Comparison of ENCODE assay signal across 8 mouse cellular contexts in the genomic region with DNA sequence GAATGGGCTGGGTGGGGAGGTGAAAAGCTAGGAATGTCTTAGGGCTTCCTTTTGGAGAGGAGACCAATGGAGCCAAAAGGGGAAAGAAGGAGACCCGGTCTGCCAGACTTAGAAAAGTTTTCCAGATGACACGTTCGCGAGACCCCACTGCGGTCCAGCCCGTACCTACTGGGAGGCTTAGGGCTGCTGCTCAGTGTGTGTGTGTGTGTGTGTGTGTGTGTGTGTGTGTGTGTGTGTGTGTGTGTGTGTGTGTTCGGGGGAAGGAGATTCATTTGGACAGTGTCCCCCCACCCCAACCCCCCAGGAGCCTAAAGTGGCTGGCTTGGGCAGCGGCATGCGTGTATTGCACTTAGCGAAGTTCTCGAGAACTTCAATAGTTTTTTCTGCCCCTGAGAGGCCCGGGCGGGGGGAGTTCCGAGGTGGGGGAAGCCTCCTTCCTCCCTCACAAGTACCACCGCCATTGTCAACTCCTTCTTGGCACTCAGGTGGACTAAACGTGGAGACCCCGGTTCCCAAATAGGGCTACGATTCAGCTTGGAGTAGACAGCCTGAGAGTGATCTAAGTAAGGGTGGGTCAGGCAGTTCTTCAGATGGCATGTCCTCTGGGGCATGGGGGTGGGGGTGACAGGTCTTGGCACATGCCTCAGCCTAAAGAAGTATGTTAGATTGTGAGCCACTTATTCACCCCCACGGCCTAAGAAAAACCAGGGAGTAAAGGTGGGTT. TPM values are rescaled to one million over a fixed set of nuclear protein-coding genes. Genes with fewer than 3 reads are reported as not detected.
A peak's percentile ranks its signal among the peaks of the same experiment; 100 is the strongest.
DNase-seq lines count a peak whose midpoint lies in the region; ATAC-seq lines count a peak whose summit lies in the region.

No protein-coding gene starts in this region.

- peak overlapping the region; percentile 47 for H3K4me3 ChIP-seq in forebrain, embryonic 13.5 days
- H3K4me3 ChIP-seq in limb, embryonic 13.5 days, result peak overlapping the region; percentile 51
- peak overlapping the region; percentile 43 for H3K4me3 ChIP-seq in midbrain, embryonic 14.5 days (replicated peaks; ENCODE audit: low read depth, low read length)

- peak; percentile 8 for DNase-seq in ovary, postnatal 10 days (ENCODE audit: low spot score)
- no peak for DNase-seq in ovary, adult 18-20 months (ENCODE audit: low spot score)
- peak; percentile 36 for DNase-seq in heart, postnatal 4 days
- DNase-seq in midbrain, embryonic 14.5 days, result peak; percentile 30
- no peak for DNase-seq in frontal cortex, postnatal 25 days (ENCODE audit: low spot score in 2 of 2)

- H3K4me2 ChIP-seq in forebrain, embryonic 13.5 days, result peak overlapping the region; percentile 86
- peak overlapping the region; percentile 93 for H3K4me2 ChIP-seq in limb, embryonic 13.5 days (replicated peaks)
- H3K4me2 ChIP-seq in midbrain, embryonic 14.5 days (ENCODE audit: low read length), result peak overlapping the region; percentile 87

- peak overlapping the region; percentile 65 for H3K9ac ChIP-seq in forebrain, embryonic 13.5 days
- H3K9ac ChIP-seq in limb, embryonic 13.5 days, result peak overlapping the region; percentile 63
- peak overlapping the region; percentile 47; the same call in 1 of the 2 replicates for H3K9ac ChIP-seq in midbrain, embryonic 14.5 days (replicated peaks; ENCODE audit: low read length)

- WGBS in forebrain, embryonic 13.5 days, result under 1% methylated on average over 18 of the region's 19 CpGs
- under 1% methylated on average over 16 of the region's 19 CpGs for WGBS in limb, embryonic 13.5 days
- WGBS in midbrain, embryonic 14.5 days, result 2% methylated on average over 19 of the region's 19 CpGs

- H3K36me3 ChIP-seq in forebrain, embryonic 13.5 days (ENCODE audit: poor library complexity, severe bottlenecking), result no peaks in the 10 kb centered on the region
- H3K36me3 ChIP-seq in limb, embryonic 13.5 days, result no peaks in the 10 kb centered on the region
- no peaks in the 10 kb centered on the region for H3K36me3 ChIP-seq in midbrain, embryonic 14.5 days (ENCODE audit: control insufficient read depth, insufficient read depth, low read length)

- peak overlapping the region; percentile 40; the same call in 1 of the 2 replicates for H3K27ac ChIP-seq in forebrain, embryonic 13.5 days
- no peak overlapping the region; the same call in 1 of the 2 replicates for H3K27ac ChIP-seq in limb, embryonic 13.5 days
- no peak overlapping the region for H3K27ac ChIP-seq in midbrain, embryonic 14.5 days (replicated peaks; ENCODE audit: low read depth, low read length)

- H3K27me3 ChIP-seq in forebrain, embryonic 13.5 days, result peaks cover 25% of the 10 kb centered on the region
- H3K27me3 ChIP-seq in limb, embryonic 13.5 days, result peaks cover 33% of the 10 kb centered on the region
- peaks cover 21% of the 10 kb centered on the region; the same call in 1 of the 2 replicates for H3K27me3 ChIP-seq in midbrain, embryonic 14.5 days (ENCODE audit: control insufficient read depth, insufficient read depth, low read length)

- peaks cover 22% of the 10 kb centered on the region for H3K4me1 ChIP-seq in forebrain, embryonic 13.5 days
- peaks cover 19% of the 10 kb centered on the region for H3K4me1 ChIP-seq in limb, embryonic 13.5 days
- peaks cover 15% of the 10 kb centered on the region for H3K4me1 ChIP-seq in midbrain, embryonic 14.5 days (ENCODE audit: control insufficient read depth, insufficient read depth, low read length)

- peak; percentile 48 for ATAC-seq in forebrain, embryonic 13.5 days
- peak; percentile 21; the same call in 1 of the 2 replicates for ATAC-seq in limb, embryonic 13.5 days (ENCODE audit: low FRiP score, low read depth)
- peak; percentile 25; the same call in 1 of the 2 replicates for ATAC-seq in midbrain, embryonic 14.5 days (ENCODE audit: low FRiP score, low TSS enrichment)
- no peak for ATAC-seq in inflammation-experienced regulatory T-cells, adult 6 months

- H3K9me3 ChIP-seq in forebrain, embryonic 13.5 days (replicated peaks), result no peaks in the 10 kb centered on the region
- no peaks in the 10 kb centered on the region for H3K9me3 ChIP-seq in limb, embryonic 13.5 days
- no peaks in the 10 kb centered on the region for H3K9me3 ChIP-seq in midbrain, embryonic 14.5 days (ENCODE audit: control insufficient read depth, low read length)

RNA-seq across cellular contexts. Expression of gene Cav1, which starts 0.6 kb away (rescaled TPM):
- 21.6 and 23.7 TPM in 2 replicates for polyA plus RNA-seq in forebrain, embryonic 13.5 days (2015; fragmentation: Nextera tagmentation; extraction: Ambion mirVana)
- total RNA-seq in heart, postnatal 4 days (2021), result 100 to 1,000 TPM; 462 to 484 TPM
- 73.2 and 76.4 TPM in 2 replicates for polyA plus RNA-seq in limb, embryonic 13.5 days (2015; fragmentation: Nextera tagmentation; extraction: Ambion mirVana)
- polyA plus RNA-seq in midbrain, embryonic 14.5 days (2014; fragmentation: Nextera tagmentation; extraction: Ambion mirVana), result 6.5 and 15.2 TPM in 2 replicates
- polyA plus RNA-seq in inflammation-experienced regulatory T-cells, adult 6 months (2017; shearing (Covaris generic)), result not detected

RNA-seq across cellular contexts. Expression of gene Cav2, which starts 25.8 kb away (rescaled TPM):
- polyA plus RNA-seq in forebrain, embryonic 13.5 days (2015; fragmentation: Nextera tagmentation; extraction: Ambion mirVana), result 7.8 and 8.1 TPM in 2 replicates
- total RNA-seq in heart, postnatal 4 days (2021), result 10 to 100 TPM; 51.3 to 54.4 TPM
- 11.0 and 11.8 TPM in 2 replicates for polyA plus RNA-seq in limb, embryonic 13.5 days (2015; fragmentation: Nextera tagmentation; extraction: Ambion mirVana)
- 7.6 and 10.2 TPM in 2 replicates for polyA plus RNA-seq in midbrain, embryonic 14.5 days (2014; fragmentation: Nextera tagmentation; extraction: Ambion mirVana)
- 1 to 10 TPM; 1.3 to 7.7 (median 1.9) TPM for polyA plus RNA-seq in inflammation-experienced regulatory T-cells, adult 6 months (2017; shearing (Covaris generic))

Comparison
In these comparisons a context has a peak if more than half of its experiments do, and no peak if none do; other contexts are left out.
1. DNase-seq: peak in ovary, postnatal 10 days (single experiment), heart, postnatal 4 days (single experiment) and midbrain, embryonic 14.5 days (single experiment); none in ovary, adult 18-20 months (single experiment) and frontal cortex, postnatal 25 days (0 of 2).
2. Peak in every context shown above with its lines, with median percentiles within 50 percentile points of each other: H3K4me2 ChIP-seq, H3K4me3 ChIP-seq and H3K9ac ChIP-seq.